Mouse (Mus musculus): ENCODE results near the gene Apoc3.

Apoc3 gene

GRCm38 (mm10) chr9:46230450-46230975 is 4.9 kb downstream of the Apoc3 start:
- DNase-seq (ENCODE audit: low read depth, low spot score): peak; percentile 26

- peak; percentile 93 for DNase-seq (ENCODE audit: low read depth, low spot score)
These were observed 5.6 kb downstream of the Apoc3 start for GRCm38 (mm10) chr9:46229573-46230449.

GRCm38 (mm10) chr9:46228491-46228890 is 6.9 kb downstream of the Apoc3 start, which contains the start of gene Apoa1:
TSS of gene Apoa1 (plus strand) at chr9:46228580.
- DNase-seq (ENCODE audit: low read depth, low spot score): no peak

GRCm38 (mm10) chr9:46227064-46227614 is 8.3 kb downstream of the Apoc3 start:
- no peak for DNase-seq (ENCODE audit: low read depth, low spot score)

GRCm38 (mm10) chr9:46224945-46225660 is 10.3 kb downstream of the Apoc3 start:
- DNase-seq (ENCODE audit: low read depth, low spot score): no peak

- DNase-seq (ENCODE audit: low read depth, low spot score): no peak
These were observed 11.3 kb downstream of the Apoc3 start for GRCm38 (mm10) chr9:46224101-46224500.

GRCm38 (mm10) chr9:46223090-46223489 is 12.3 kb downstream of the Apoc3 start:
- no peak for DNase-seq (ENCODE audit: low read depth, low spot score)

GRCm38 (mm10) chr9:46218176-46218575 is 17.3 kb downstream of the Apoc3 start:
- DNase-seq (ENCODE audit: low read depth, low spot score): no peak

GRCm38 (mm10) chr9:46216744-46217470 is 18.5 kb downstream of the Apoc3 start:
- no peak for DNase-seq (ENCODE audit: low read depth, low spot score)

- no peak for DNase-seq (ENCODE audit: low read depth, low spot score)
These were observed 19.8 kb downstream of the Apoc3 start for GRCm38 (mm10) chr9:46215338-46216322.

- no peak for DNase-seq (ENCODE audit: low read depth, low spot score)
These were observed 20.5 kb downstream of the Apoc3 start for GRCm38 (mm10) chr9:46214946-46215337.

- DNase-seq (ENCODE audit: low read depth, low spot score): no peak
These were observed 21.2 kb downstream of the Apoc3 start for GRCm38 (mm10) chr9:46214276-46214675.

- DNase-seq (ENCODE audit: low read depth, low spot score): no peak
These were observed 25.0 kb downstream of the Apoc3 start for GRCm38 (mm10) chr9:46210473-46210872.

GRCm38 (mm10) chr9:46208401-46208974 is 26.9 kb downstream of the Apoc3 start:
- no peak for DNase-seq (ENCODE audit: low read depth, low spot score)

GRCm38 (mm10) chr9:46207501-46207869 is 28.0 kb downstream of the Apoc3 start:
- DNase-seq (ENCODE audit: low read depth, low spot score): no peak

GRCm38 (mm10) chr9:46206834-46207500 is 28.5 kb downstream of the Apoc3 start:
- no peak for DNase-seq (ENCODE audit: low read depth, low spot score)

GRCm38 (mm10) chr9:46199609-46200008 is 35.8 kb downstream of the Apoc3 start:
- DNase-seq (ENCODE audit: low read depth, low spot score): no peak

GRCm38 (mm10) chr9:46198936-46199335 is 36.5 kb downstream of the Apoc3 start:
- DNase-seq (ENCODE audit: low read depth, low spot score): no peak

- DNase-seq (ENCODE audit: low read depth, low spot score): no peak
These were observed 37.0 kb downstream of the Apoc3 start for GRCm38 (mm10) chr9:46198461-46198860.

All from forelimb bud, embryonic 11.5 days (tissue).